Mouse (Mus musculus) stomach, postnatal 0 days (tissue): Measurements from ENCODE around the gene Copg2.

Experiments
- CTCF ChIP-seq: IDR thresholded peaks from 2 replicates; pipeline ENCODE4 v1.5.1; 2016; ENCODE audit warnings: antibody characterized with exemption, low read depth, mild to moderate bottlenecking, moderate library complexity
- EP300 ChIP-seq: optimal IDR thresholded peaks from 2 replicates; pipeline ENCODE3; 2016; ENCODE audit warnings: antibody characterized with exemption

DNA sequence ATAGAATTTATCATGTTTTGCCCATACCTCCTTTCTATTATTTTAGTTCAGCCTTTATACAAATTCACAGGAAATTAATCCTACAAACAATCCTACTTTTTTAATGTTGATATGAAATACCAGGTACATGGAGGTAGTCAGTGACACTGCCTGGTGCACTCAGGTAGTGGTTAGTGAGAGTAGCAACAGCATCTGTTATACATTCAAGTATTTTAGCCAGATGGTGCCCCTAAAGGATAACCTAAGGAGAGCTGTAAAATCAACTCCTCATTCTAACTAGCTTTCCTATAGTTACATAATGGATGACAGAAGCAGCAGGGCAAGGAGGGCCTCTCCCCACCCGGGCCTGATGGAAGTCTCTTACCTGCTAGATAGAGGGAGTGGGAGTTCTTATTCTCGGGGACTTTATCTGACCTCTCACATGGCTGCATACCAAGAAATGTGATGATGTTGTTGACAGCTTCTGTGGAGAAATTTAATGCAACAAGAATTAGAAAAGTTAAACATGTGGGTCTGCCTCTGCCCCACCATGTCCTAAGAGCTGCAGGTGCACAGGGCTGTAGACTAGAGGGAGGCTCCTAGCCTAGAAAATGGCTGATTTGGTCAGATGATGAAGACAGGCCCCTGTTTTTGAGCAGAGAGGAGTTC lies 147.4 kb downstream of the Copg2 start:
- TF ChIP-seq CTCF (no peak), EP300 (no peak)
